Mouse (Mus musculus) midbrain, postnatal 0 days (tissue): ENCODE data around the gene Dagla. TPM values are rescaled to one million over a fixed set of nuclear protein-coding genes. Genes with fewer than 3 reads are reported as not detected.

ENCODE experiments used
- ATAC-seq: fragments of 200-750 bp; cut with Nextera tagmentation; 2 replicates; pipeline ENCODE4 v1.8.0; 2017; ENCODE audit warnings: moderate number of reproducible peaks, mild to moderate bottlenecking, moderate TSS enrichment, moderate library complexity; ENCODE audit not compliant: low FRiP score
- DNase-seq: peaks from one replicate; pipeline ENCODE4 v3.0.0-alpha.2; 2015; ENCODE audit warnings: low spot score
- H3K27ac ChIP-seq: fragments of 300-500 bp; sonication (generic); 2 replicates; pipeline ENCODE4 v1.5.1; 2014; ENCODE audit warnings: low read depth, mild to moderate bottlenecking, low read length, mixed read lengths
- H3K27me3 ChIP-seq: fragments of 300-500 bp; sonication (generic); 2 replicates; pipeline ENCODE4 v1.6.1; 2014; ENCODE audit warnings: low read length, control low read depth, mixed read lengths; ENCODE audit not compliant: insufficient read depth
- H3K36me3 ChIP-seq: fragments of 300-500 bp; sonication (generic); 2 replicates; pipeline ENCODE4 v1.6.1; 2014; ENCODE audit warnings: low read length, control low read depth, mixed read lengths; ENCODE audit not compliant: insufficient read depth
- H3K4me1 ChIP-seq: fragments of 300-500 bp; sonication (generic); 2 replicates; pipeline ENCODE4 v1.6.1; 2014; ENCODE audit warnings: mild to moderate bottlenecking, control low read depth, antibody characterized with exemption, low read length, mixed read lengths; ENCODE audit not compliant: insufficient read depth
- H3K4me2 ChIP-seq: fragments of 300-500 bp; sonication (generic); 2 replicates; pipeline ENCODE4 v1.6.1; 2014; ENCODE audit warnings: low read depth, mild to moderate bottlenecking, low read length, mixed read lengths; ENCODE audit not compliant: poor library complexity, severe bottlenecking
- H3K4me3 ChIP-seq: fragments of 300-500 bp; sonication (generic); 2 replicates; pipeline ENCODE4 v1.5.1; 2014; ENCODE audit warnings: low read depth, mild to moderate bottlenecking, low read length, moderate library complexity
- H3K9ac ChIP-seq: fragments of 300-500 bp; sonication (generic); replicated peaks from 2 replicates; pipeline ENCODE4 v1.6.1; 2014; ENCODE audit warnings: mild to moderate bottlenecking, low read length, moderate library complexity, mixed read lengths; ENCODE audit not compliant: poor library complexity, severe bottlenecking
- H3K9me3 ChIP-seq: fragments of 300-500 bp; sonication (generic); 2 replicates; pipeline ENCODE4 v1.6.1; 2016; ENCODE audit warnings: low read length, control low read depth
- CTCF ChIP-seq: IDR thresholded peaks from 2 replicates; pipeline ENCODE4 v1.5.1; 2016; ENCODE audit warnings: antibody characterized with exemption, mild to moderate bottlenecking
- WGBS: fragments of 180-500 bp; shearing (Covaris S2); extraction: QIAGEN DNeasy Blood & Tissue Kit; methylation state at CpG from one replicate; pipeline ENCODE4 v1.1.7; 2014; 5-methylcytosine and 5-hydroxymethylcytosine counted together
- polyA plus RNA-seq: library from polyadenylated mRNA; unstranded; fragments of >200 nt; fragmentation: Nextera tagmentation; extraction: Ambion mirVana; gene quantifications from 2 replicates; pipeline ENCODE4 v1.2.1, GENCODE M21; 2015
- total RNA-seq: library from RNA; depleted of rRNA; stranded (reverse); fragments of >200 nt; gene quantifications from 2 replicates; pipeline ENCODE4 v1.2.3, GENCODE M21; 2014

Gene Dagla
- total and polyA plus RNA-seq, 2 experiments from 2014 or later: 13.7 to 40.8 TPM

GRCm38 (mm10) chr19:10341817-10342439 is 37.3 kb upstream of the Dagla start:
- Histone ChIP-seq H3K27ac (0 out of 2 replicates have a peak overlapping the region, but pooled peaks have one; percentile 19), H3K36me3 (no peaks in the 10 kb centered on the region), H3K9ac (no peak overlapping the region), H3K27me3 (peaks cover 3% of the 10 kb centered on the region; the same call in 1 of the 2 replicates), H3K4me2 (no peak overlapping the region; the same call in 1 of the 2 replicates), H3K4me3 (no peak overlapping the region), H3K9me3 (no peaks in the 10 kb centered on the region), H3K4me1 (peaks cover 7% of the 10 kb centered on the region; the same call in 1 of the 2 replicates)
- DNase-seq (peak; percentile 90), ATAC-seq (peak; percentile 41)
- no peak for TF ChIP-seq CTCF
- WGBS: 22% methylated on average over 12 of the region's 12 CpGs

DNA sequence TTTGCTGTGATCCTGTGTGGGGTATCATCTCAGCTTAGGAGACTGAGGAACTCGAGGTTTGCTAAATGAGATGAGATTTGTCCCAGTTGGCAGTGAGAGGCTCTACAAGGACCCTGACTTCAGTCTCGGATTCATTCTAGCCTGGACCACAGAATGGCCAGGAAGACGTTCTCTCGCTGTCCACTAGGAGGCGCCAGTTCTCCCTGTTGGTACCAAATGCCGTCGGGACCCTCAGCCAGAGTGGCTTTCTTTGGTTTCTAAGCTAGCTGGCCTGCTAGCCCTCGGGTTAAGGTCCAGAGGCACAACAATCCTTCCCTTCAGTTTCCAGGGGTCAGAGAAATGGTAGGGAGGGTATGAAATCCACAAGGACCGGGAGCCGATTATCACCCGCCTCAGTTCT is 36.5 kb upstream of the Dagla start:
- 11% methylated on average over 11 of the region's 11 CpGs for WGBS
- Histone ChIP-seq H3K4me3 (no peak overlapping the region), H3K27ac (no peak overlapping the region), H3K4me2 (no peak overlapping the region), H3K27me3 (peaks cover 3% of the 10 kb centered on the region; the same call in 1 of the 2 replicates), H3K9ac (no peak overlapping the region), H3K4me1 (peaks cover 7% of the 10 kb centered on the region; the same call in 1 of the 2 replicates), H3K36me3 (no peaks in the 10 kb centered on the region), H3K9me3 (no peaks in the 10 kb centered on the region)
- peak; percentile 89 for TF ChIP-seq CTCF
- DNase-seq (peak; percentile 80), ATAC-seq (0 out of 2 replicates have a peak, but pooled peaks have one; percentile 10)

- TF ChIP-seq CTCF: no peak
- H3K4me1 ChIP-seq: peaks cover 7% of the 10 kb centered on the region; the same call in 1 of the 2 replicates
- WGBS: 44% methylated on average over 5 of the region's 5 CpGs
- DNase-seq (no peak), ATAC-seq (no peak)
- no peak overlapping the region for H3K4me3 ChIP-seq
- no peak overlapping the region for H3K9ac ChIP-seq
- no peak overlapping the region for H3K27ac ChIP-seq
- no peaks in the 10 kb centered on the region for H3K36me3 ChIP-seq
- H3K9me3 ChIP-seq: no peaks in the 10 kb centered on the region
- no peak overlapping the region for H3K4me2 ChIP-seq
- H3K27me3 ChIP-seq: peaks cover 3% of the 10 kb centered on the region; the same call in 1 of the 2 replicates
These were observed 36.0 kb upstream of the Dagla start for GRCm38 (mm10) chr19:10340661-10341060.

DNA sequence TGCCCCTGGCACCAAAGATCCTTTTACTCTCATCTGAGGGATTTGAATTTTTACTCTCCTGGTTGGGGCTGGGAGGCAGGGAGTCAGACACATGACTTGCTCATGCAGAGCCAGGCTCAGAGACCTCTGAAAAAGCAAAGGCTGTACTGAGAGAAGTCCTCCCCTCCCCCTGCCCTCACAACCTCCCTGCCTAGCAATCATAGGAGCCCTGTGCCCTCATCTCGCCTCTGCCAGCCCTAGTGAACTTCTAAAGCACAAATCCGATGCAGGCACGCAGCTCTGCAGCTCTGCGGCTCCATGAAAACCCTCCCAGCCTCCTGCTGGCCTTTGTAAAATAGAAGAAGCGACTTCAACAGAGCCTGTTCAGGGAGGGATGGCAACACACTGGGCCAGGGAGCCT is 34.6 kb upstream of the Dagla start:
- H3K4me1 ChIP-seq: peaks cover 7% of the 10 kb centered on the region; the same call in 1 of the 2 replicates
- no peaks in the 10 kb centered on the region for H3K36me3 ChIP-seq
- no peak overlapping the region for H3K4me3 ChIP-seq
- no peak overlapping the region for H3K4me2 ChIP-seq
- WGBS: 13% methylated on average over 5 of the region's 5 CpGs
- H3K9ac ChIP-seq: 0 out of 2 replicates have a peak overlapping the region, but pooled peaks have one; percentile 19
- peak overlapping the region; percentile 12; the same call in 1 of the 2 replicates for H3K27ac ChIP-seq
- peaks cover 3% of the 10 kb centered on the region; the same call in 1 of the 2 replicates for H3K27me3 ChIP-seq
- ATAC-seq: 0 out of 2 replicates have a peak, but pooled peaks have one; percentile 4
- peak; percentile 10 for DNase-seq
- no peaks in the 10 kb centered on the region for H3K9me3 ChIP-seq
- TF ChIP-seq CTCF: no peak

DNA sequence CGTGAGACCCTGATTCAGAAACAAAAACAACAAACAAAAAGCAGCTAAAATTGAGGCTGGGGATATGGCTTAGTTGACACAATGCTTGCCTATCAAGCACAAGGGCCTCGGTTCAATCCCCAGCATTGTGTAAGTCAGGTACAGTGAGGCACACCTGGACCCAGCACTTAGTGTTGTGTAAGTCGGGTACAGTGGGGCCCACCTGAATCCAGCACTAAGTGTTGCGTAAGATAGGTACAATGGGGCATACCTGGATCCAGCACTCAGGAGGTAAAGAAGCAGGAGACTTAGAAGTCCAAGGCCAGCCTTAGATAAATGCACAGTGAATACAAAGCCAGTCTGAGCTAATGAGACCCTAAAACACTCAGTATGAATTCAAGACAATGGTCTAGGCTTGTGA is 34.0 kb upstream of the Dagla start:
- no peaks in the 10 kb centered on the region for H3K9me3 ChIP-seq
- no peak overlapping the region for H3K4me2 ChIP-seq
- WGBS: 81% methylated on average over 4 of the region's 4 CpGs
- H3K27me3 ChIP-seq: peaks cover 3% of the 10 kb centered on the region; the same call in 1 of the 2 replicates
- DNase-seq: no peak
- no peaks in the 10 kb centered on the region for H3K36me3 ChIP-seq
- no peak overlapping the region for H3K9ac ChIP-seq
- no peak overlapping the region for H3K27ac ChIP-seq
- TF ChIP-seq CTCF: no peak
- H3K4me1 ChIP-seq: peaks cover 7% of the 10 kb centered on the region; the same call in 1 of the 2 replicates
- ATAC-seq: no peak
- H3K4me3 ChIP-seq: no peak overlapping the region

DNA sequence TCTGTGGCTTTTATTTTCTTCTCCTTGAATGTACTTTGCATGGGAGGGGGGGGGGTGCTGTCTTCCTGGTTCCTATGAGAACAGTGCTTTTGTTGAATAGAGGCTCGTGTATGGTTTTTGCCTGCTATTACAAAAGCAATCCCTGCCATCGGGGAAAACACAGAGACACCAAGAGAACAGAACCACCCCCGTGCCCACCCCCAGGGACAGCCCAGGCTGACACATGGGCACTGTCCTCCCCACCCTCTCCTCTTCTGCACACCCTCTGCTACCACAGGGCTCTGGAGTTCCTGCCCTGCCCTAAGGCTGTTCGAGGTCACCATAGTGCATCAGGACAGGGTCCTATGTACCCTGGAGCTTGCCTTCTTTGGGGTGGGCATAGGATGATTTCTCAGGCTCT is 29.8 kb upstream of the Dagla start:
- DNase-seq: no peak
- Histone ChIP-seq H3K4me3 (no peak overlapping the region), H3K27me3 (peaks cover 3% of the 10 kb centered on the region; the same call in 1 of the 2 replicates), H3K4me2 (no peak overlapping the region), H3K27ac (no peak overlapping the region), H3K36me3 (no peaks in the 10 kb centered on the region), H3K9ac (no peak overlapping the region), H3K4me1 (peaks cover 4% of the 10 kb centered on the region; the same call in 1 of the 2 replicates), H3K9me3 (no peaks in the 10 kb centered on the region)
- no peak for ATAC-seq
- TF ChIP-seq CTCF: no peak
- 64% methylated on average over 4 of the region's 4 CpGs for WGBS
